ENCODE assay signal across 7 mouse cellular contexts in genomic region chr7:42505588-42505987, GRCm38 (mm10). TPM values are rescaled to one million over a fixed set of nuclear protein-coding genes. Genes with fewer than 3 reads are reported as not detected.
DNase-seq lines count a peak whose midpoint lies in the region; ATAC-seq and TF ChIP-seq lines count a peak whose summit lies in the region.
"Not testable (repeated sequence)": the region's sequence is repeated elsewhere in the genome, so short reads cannot be mapped to it uniquely, and the experiment has no call there.

Gene Zfp141 (minus strand): TSS chr7:42505740.

- H3K9me3 ChIP-seq in embryonic facial prominence, embryonic 10.5 days: peaks cover 22% of the 10 kb centered on the region
- not testable (repeated sequence) for H3K9me3 ChIP-seq in intestine, postnatal 0 days (ENCODE audit: control insufficient read depth)
- peaks cover 13% of the 10 kb centered on the region for H3K9me3 ChIP-seq in midbrain, embryonic 12.5 days

- DNase-seq in adrenal gland, postnatal 10 days: peak; percentile 89
- DNase-seq in embryonic facial prominence, embryonic 10.5 days (ENCODE audit: low spot score): peak; percentile 89
- peak; percentile 33 for DNase-seq in gonadal fat pad, adult 2 months (ENCODE audit: low read depth)
- peak; percentile 84 for DNase-seq in left cerebral cortex, postnatal 4 days

- intact Hi-C loops in left cerebral cortex, postnatal 4 days (cut with DNase I): not testable (repeated sequence)

- peak within 1 kb of the TSS; percentile 68 for H3K4me2 ChIP-seq in intestine, postnatal 0 days (replicated peaks; ENCODE audit: low read depth)
- peak within 1 kb of the TSS; percentile 62 for H3K4me2 ChIP-seq in midbrain, embryonic 12.5 days (replicated peaks)

- H3K4me1 ChIP-seq in embryonic facial prominence, embryonic 10.5 days; intestine, postnatal 0 days (replicated peaks; ENCODE audit: control insufficient read depth, insufficient read depth, low read length); midbrain, embryonic 12.5 days; small intestine, adult 2 months (ENCODE audit: control insufficient read depth, insufficient read depth, insufficient read length, low read length): not testable (repeated sequence)

- peaks cover 22% of the 10 kb centered on the region for H3K36me3 ChIP-seq in embryonic facial prominence, embryonic 10.5 days (replicated peaks)
- not testable (repeated sequence) for H3K36me3 ChIP-seq in intestine, postnatal 0 days (ENCODE audit: control insufficient read depth, insufficient read depth); midbrain, embryonic 12.5 days; small intestine, adult 2 months (ENCODE audit: control insufficient read depth, insufficient read depth, low read length)

- peak; percentile 99 for ATAC-seq in intestine, postnatal 0 days
- peak; percentile 94 for ATAC-seq in midbrain, embryonic 12.5 days (ENCODE audit: low FRiP score, low read depth)

- peak within 1 kb of the TSS; percentile 81 for H3K27ac ChIP-seq in embryonic facial prominence, embryonic 10.5 days (replicated peaks)
- H3K27ac ChIP-seq in intestine, postnatal 0 days (ENCODE audit: low read depth, low read length): peak within 1 kb of the TSS; percentile 57
- peak within 1 kb of the TSS; percentile 49; the same call in 1 of the 2 replicates for H3K27ac ChIP-seq in midbrain, embryonic 12.5 days (replicated peaks)
- peak within 1 kb of the TSS; percentile 38; the same call in 1 of the 2 replicates for H3K27ac ChIP-seq in small intestine, adult 2 months (ENCODE audit: insufficient read depth, low read depth, low read length)

- peak; percentile 24; the same call in 1 of the 2 replicates for TF ChIP-seq CTCF in intestine, postnatal 0 days (IDR thresholded peaks at IDR 0.05; ENCODE audit: low read depth)
- TF ChIP-seq CTCF in small intestine, adult 2 months (IDR thresholded peaks at IDR 0.05; ENCODE audit: extremely low read depth, insufficient read length, insufficient replicate concordance, low read depth, low read length): not testable (repeated sequence)

- TF ChIP-seq POLR2A in small intestine, adult 2 months (IDR thresholded peaks at IDR 0.05; ENCODE audit: low read depth, low read length): not testable (repeated sequence)

- 3% methylated on average over 18 of the region's 18 CpGs for WGBS in embryonic facial prominence, embryonic 10.5 days
- WGBS in intestine, postnatal 0 days: 1% methylated on average over 18 of the region's 18 CpGs
- 3% methylated on average over 18 of the region's 18 CpGs for WGBS in midbrain, embryonic 12.5 days
- WGBS in small intestine, adult 2 months: under 1% methylated on average over 18 of the region's 18 CpGs

- H3K4me3 ChIP-seq in embryonic facial prominence, embryonic 10.5 days: peak within 1 kb of the TSS; percentile 66
- H3K4me3 ChIP-seq in intestine, postnatal 0 days (ENCODE audit: low read depth, low read length): peak within 1 kb of the TSS; percentile 66
- peak within 1 kb of the TSS; percentile 61 for H3K4me3 ChIP-seq in midbrain, embryonic 12.5 days
- peak within 1 kb of the TSS; percentile 83 for H3K4me3 ChIP-seq in small intestine, adult 2 months (ENCODE audit: low read depth, low read length)

- not testable (repeated sequence) for H3K27me3 ChIP-seq in embryonic facial prominence, embryonic 10.5 days (replicated peaks; ENCODE audit: low read depth, poor library complexity, severe bottlenecking); intestine, postnatal 0 days (replicated peaks; ENCODE audit: control insufficient read depth, insufficient read depth, low read length); midbrain, embryonic 12.5 days; small intestine, adult 2 months (ENCODE audit: control insufficient read depth, insufficient read depth, low read length)

- H3K9ac ChIP-seq in intestine, postnatal 0 days (ENCODE audit: low read depth, low read length): peak within 1 kb of the TSS; percentile 62
- peak within 1 kb of the TSS; percentile 62 for H3K9ac ChIP-seq in midbrain, embryonic 12.5 days (replicated peaks)

RNA-seq across cellular contexts. Expression of gene Zfp141, which starts in this region (rescaled TPM):
- total RNA-seq in adrenal gland, postnatal 10 days (2021): 10 to 100 TPM; 12.0 to 19.1 TPM
- polyA plus RNA-seq in embryonic facial prominence, embryonic 10.5 days (2016; fragmentation: Nextera tagmentation; extraction: Ambion mirVana): 15.0 and 15.8 TPM in 2 replicates
- polyA plus RNA-seq in gonadal fat pad, adult 2 months (2012; rRNA removed): 4.9 and 5.2 TPM in 2 replicates
- 1.8 and 2.4 TPM in 2 replicates for polyA plus RNA-seq in intestine, postnatal 0 days (2015; fragmentation: Nextera tagmentation; extraction: Ambion mirVana)
- 10 to 100 TPM; 23.6 to 23.9 TPM for total RNA-seq in left cerebral cortex, postnatal 4 days (2021)
- polyA plus RNA-seq in midbrain, embryonic 12.5 days (2016; fragmentation: Nextera tagmentation; extraction: Ambion mirVana): 13.8 and 14.3 TPM in 2 replicates
- polyA plus RNA-seq in small intestine, adult 2 months (2012; rRNA removed): 0.72 and 1.7 TPM in 2 replicates

Comparison
In these comparisons a context has a peak if more than half of its experiments do, and no peak if none do; other contexts are left out.
1. Peak in every context shown above with its lines: DNase-seq, ATAC-seq, H3K4me3 ChIP-seq and H3K27ac ChIP-seq.
2. DNase-seq: peak in every context shown above with its lines; median percentile 89 in adrenal gland, postnatal 10 days; 89 in embryonic facial prominence, embryonic 10.5 days; 84 in left cerebral cortex, postnatal 4 days; 33 in gonadal fat pad, adult 2 months.